Mouse (Mus musculus) testis, adult 2 months (tissue): Measurements from ENCODE around the gene Atp5d.

Experiments
- CTCF ChIP-seq: fragments of 200-500 bp; IDR thresholded peaks from 2 replicates; pipeline ENCODE4 v1.5.1; 2012; ENCODE audit warnings: low read depth, mild to moderate bottlenecking, inconsistent platforms, low read length, moderate library complexity; ENCODE audit not compliant: control insufficient read depth, insufficient read depth, insufficient replicate concordance
- POLR2A ChIP-seq: fragments of 200-500 bp; IDR thresholded peaks from 2 replicates; pipeline ENCODE4 v1.6.1; 2012; ENCODE audit warnings: low read depth, mild to moderate bottlenecking, inconsistent platforms, low read length, moderate library complexity; ENCODE audit not compliant: control insufficient read depth

- TF ChIP-seq CTCF (no peak), POLR2A (no peak)
These were observed 1.3 kb upstream of the Atp5d start for GRCm38 (mm10) chr10:80136952-80137625.
